Mouse (Mus musculus) liver, embryonic 14.5 days (tissue): Measurements from ENCODE around the gene Mrps12. TPM values are rescaled to one million over a fixed set of nuclear protein-coding genes. Genes with fewer than 3 reads are reported as not detected.

Experiments used
- ATAC-seq: fragments of 200-750 bp; cut with Nextera tagmentation; 2 replicates; pipeline ENCODE4 v1.8.0; 2017; ENCODE audit warnings: moderate number of reproducible peaks, mild to moderate bottlenecking, moderate library complexity; ENCODE audit not compliant: insufficient read depth
- DNase-seq, 3 experiments: peaks; one replicate each; pipeline ENCODE4 v3.0.0-alpha.2; 2012 to 2013; ENCODE audit warnings: low read depth in 3 of 3, low spot score in 3 of 3
- H3K27ac ChIP-seq: fragments of 300-500 bp; sonication (generic); 2 replicates; pipeline ENCODE4 v1.5.1; 2014; ENCODE audit warnings: moderate library complexity, mild to moderate bottlenecking, control low read depth, inconsistent platforms
- H3K27me3 ChIP-seq: fragments of 300-500 bp; sonication (generic); 2 replicates; pipeline ENCODE4 v1.6.1; 2014; ENCODE audit warnings: mild to moderate bottlenecking, low read length, moderate library complexity; ENCODE audit not compliant: control insufficient read depth, insufficient read depth
- H3K36me3 ChIP-seq: fragments of 300-500 bp; sonication (generic); replicated peaks from 2 replicates; pipeline ENCODE4 v1.6.1; 2014; ENCODE audit warnings: low read depth; ENCODE audit not compliant: control insufficient read depth, insufficient read depth
- H3K4me1 ChIP-seq, 2 experiments: fragments of 200-500 bp in 1 of 2; fragments of 300-500 bp in 1 of 2; sonication (generic) in 1 of 2; replicated peaks; 2 replicates each; pipeline ENCODE4 v1.6.1; 2012 to 2014; ENCODE audit warnings: antibody characterized with exemption in 1 of 2, inconsistent platforms in 1 of 2, low read length in 1 of 2; ENCODE audit not compliant: control insufficient read depth in 2 of 2, insufficient read depth in 2 of 2
- H3K4me2 ChIP-seq: fragments of 300-500 bp; sonication (generic); 2 replicates; pipeline ENCODE4 v1.6.1; 2014; ENCODE audit warnings: low read depth, mild to moderate bottlenecking, control low read depth, moderate library complexity
- H3K4me3 ChIP-seq, 2 experiments: fragments of 200-500 bp in 1 of 2; fragments of 300-500 bp in 1 of 2; sonication (generic) in 1 of 2; 2 replicates each; pipeline ENCODE4 v1.5.1; 2012 to 2014; ENCODE audit warnings: low read depth in 2 of 2, low read length in 2 of 2, mild to moderate bottlenecking in 2 of 2, control low read depth in 1 of 2, inconsistent platforms in 1 of 2, moderate library complexity in 1 of 2; ENCODE audit not compliant: insufficient read depth in 1 of 2
- H3K9ac ChIP-seq: fragments of 300-500 bp; sonication (generic); replicated peaks from 2 replicates; pipeline ENCODE4 v1.6.1; 2014; ENCODE audit warnings: mild to moderate bottlenecking, control low read depth, moderate library complexity
- H3K9me3 ChIP-seq: fragments of 300-500 bp; sonication (generic); 2 replicates; pipeline ENCODE4 v1.6.1; 2016; ENCODE audit warnings: low read length, mixed read lengths; ENCODE audit not compliant: control insufficient read depth
- CTCF ChIP-seq: IDR thresholded peaks from 2 replicates; pipeline ENCODE4 v1.5.1; 2016; ENCODE audit warnings: antibody characterized with exemption, low read depth, control low read depth
- EP300 ChIP-seq: IDR thresholded peaks from 2 replicates; pipeline ENCODE4 v1.6.1; 2016; ENCODE audit warnings: antibody characterized with exemption, low read depth
- WGBS: fragments of 180-500 bp; shearing (Covaris S2); extraction: QIAGEN DNeasy Blood & Tissue Kit; methylation state at CpG from one replicate; pipeline ENCODE4 v1.1.7; 2014; ENCODE audit not compliant: insufficient replicate concordance; 5-methylcytosine and 5-hydroxymethylcytosine counted together
- polyA plus RNA-seq, 2 experiments: library from polyadenylated mRNA; depleted of rRNA in 1 of 2; stranded (reverse) in 1 of 2; unstranded in 1 of 2; fragments of >200 nt; fragmentation: Nextera tagmentation in 1 of 2; extraction: Ambion mirVana in 1 of 2; gene quantifications; 2 replicates each; pipeline versions ENCODE4 v1.2.1 to v1.2.3; 2012 to 2014

Mrps12 gene
- polyA plus RNA-seq (2012; rRNA removed) (46.2 and 50.2 TPM in 2 replicates), polyA plus RNA-seq (2014; fragmentation: Nextera tagmentation; extraction: Ambion mirVana) (82.5 and 91.0 TPM in 2 replicates)

GRCm38 (mm10) chr7:28741709-28742438 is at the start of gene Mrps12, which contains the start of gene Sars2:
Gene Mrps12 (minus strand): TSS chr7:28741820.
Gene Sars2 (plus strand): TSS chr7:28741992.
- peaks cover 3% of the 10 kb centered on the region for H3K36me3 ChIP-seq
- H3K4me3 ChIP-seq = peak within 1 kb of the TSS; percentile 77 to 88
- no peaks in the 10 kb centered on the region for H3K27me3 ChIP-seq
- DNase-seq = peak; percentile 97 to 99 (median 98)
- no peak for TF ChIP-seq EP300
- peak; percentile 99 for TF ChIP-seq CTCF
- WGBS = under 1% methylated on average over 39 of the region's 39 CpGs
- H3K4me2 ChIP-seq = peak within 1 kb of the TSS; percentile 93
- H3K9me3 ChIP-seq = no peaks in the 10 kb centered on the region
- H3K4me1 ChIP-seq = peaks cover 6 to 13% of the 10 kb centered on the region in 2 experiments
- peak within 1 kb of the TSS; percentile 94 for H3K9ac ChIP-seq
- peak within 1 kb of the TSS; percentile 63 for H3K27ac ChIP-seq
- peak; percentile 94 for ATAC-seq

GRCm38 (mm10) chr7:28790066-28790806 is 48.6 kb upstream of the Mrps12 start:
- H3K27me3 ChIP-seq = no peaks in the 10 kb centered on the region
- peaks cover 0 to 3% of the 10 kb centered on the region in 2 experiments; a peak in 1 of 4 replicates for H3K4me1 ChIP-seq
- no peaks in the 10 kb centered on the region for H3K9me3 ChIP-seq
- no peaks in the 10 kb centered on the region for H3K36me3 ChIP-seq
- H3K4me3 ChIP-seq = no peak overlapping the region
- TF ChIP-seq EP300 = no peak
- TF ChIP-seq CTCF = peak; percentile 53
- DNase-seq (no peak), ATAC-seq (0 out of 2 replicates have a peak, but pooled peaks have one; percentile 19)
- H3K9ac ChIP-seq = no peak overlapping the region
- H3K27ac ChIP-seq = no peak overlapping the region
- WGBS = 48% methylated on average over 8 of the region's 8 CpGs
- H3K4me2 ChIP-seq = no peak overlapping the region

- Histone ChIP-seq H3K4me1 (peaks cover 0 to 3% of the 10 kb centered on the region in 2 experiments; a peak in 1 of 4 replicates), H3K9me3 (no peaks in the 10 kb centered on the region), H3K36me3 (no peaks in the 10 kb centered on the region), H3K4me3 (no peak overlapping the region), H3K27me3 (no peaks in the 10 kb centered on the region), H3K4me2 (no peak overlapping the region), H3K9ac (no peak overlapping the region), H3K27ac (no peak overlapping the region)
- DNase-seq (no peak), ATAC-seq (no peak)
- 78% methylated on average over 3 of the region's 3 CpGs for WGBS
- TF ChIP-seq EP300 (no peak), CTCF (no peak)
These were observed 47.6 kb upstream of the Mrps12 start for GRCm38 (mm10) chr7:28789235-28789634.

GRCm38 (mm10) chr7:28788307-28789195 is 46.9 kb upstream of the Mrps12 start, which contains the start of gene Rinl:
Gene Rinl (plus strand): TSS chr7:28788969.
- Histone ChIP-seq H3K27me3 (no peaks in the 10 kb centered on the region), H3K27ac (no peak within 1 kb of the TSS), H3K4me2 (no peak within 1 kb of the TSS), H3K9ac (no peak within 1 kb of the TSS), H3K4me3 (no peak within 1 kb of the TSS), H3K36me3 (no peaks in the 10 kb centered on the region), H3K4me1 (peaks cover 0 to 3% of the 10 kb centered on the region in 2 experiments; a peak in 1 of 4 replicates), H3K9me3 (no peaks in the 10 kb centered on the region)
- ATAC-seq (no peak), DNase-seq (no peak)
- WGBS = 38% methylated on average over 5 of the region's 5 CpGs
- TF ChIP-seq CTCF (no peak), EP300 (no peak)
